Mouse (Mus musculus): ENCODE measurements around the gene Dclk2.

The Dclk2 gene

DNA sequence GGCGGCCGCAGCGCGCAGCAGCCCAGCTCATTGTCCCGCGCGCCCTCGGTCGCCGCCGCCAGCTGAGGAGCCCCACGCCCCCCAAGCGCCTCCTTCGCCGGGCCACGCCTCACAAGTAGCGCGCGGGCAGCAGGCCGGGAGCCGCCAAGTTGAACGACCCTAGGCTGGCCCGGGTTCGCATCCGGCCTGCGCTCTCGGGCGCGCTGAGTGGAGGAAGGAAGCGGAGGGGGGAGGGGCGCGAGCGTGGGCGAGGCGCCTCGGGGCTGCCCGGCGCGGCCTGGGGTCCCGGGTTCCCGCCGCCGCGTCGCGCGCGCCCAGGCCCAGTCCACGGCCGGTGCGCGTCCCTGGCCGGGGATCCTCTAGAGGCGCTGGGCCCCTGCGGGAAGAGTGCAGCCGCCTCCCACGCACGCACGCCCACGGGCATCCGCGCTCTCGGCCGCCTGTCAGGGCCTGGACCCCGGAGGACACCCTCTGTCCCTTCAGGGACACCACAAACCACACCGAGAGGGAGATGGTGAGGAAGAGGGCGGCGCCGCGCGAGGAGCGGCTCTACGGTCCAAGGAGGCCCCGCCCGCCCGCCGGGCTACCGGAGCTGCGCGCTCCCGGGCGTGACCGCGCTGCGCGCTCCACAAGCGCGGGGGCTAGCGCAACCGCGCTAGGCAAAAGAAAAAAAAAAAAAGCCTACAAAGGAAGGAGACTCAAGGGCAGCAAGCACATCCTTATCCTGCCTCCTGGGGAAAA, at the start of gene Dclk2:
Gene Dclk2, minus strand, starts transcription at position 510 of the 741 bp plus-strand sequence.
- DNase-seq (ENCODE audit: low spot score) = peak; percentile 52

DNA sequence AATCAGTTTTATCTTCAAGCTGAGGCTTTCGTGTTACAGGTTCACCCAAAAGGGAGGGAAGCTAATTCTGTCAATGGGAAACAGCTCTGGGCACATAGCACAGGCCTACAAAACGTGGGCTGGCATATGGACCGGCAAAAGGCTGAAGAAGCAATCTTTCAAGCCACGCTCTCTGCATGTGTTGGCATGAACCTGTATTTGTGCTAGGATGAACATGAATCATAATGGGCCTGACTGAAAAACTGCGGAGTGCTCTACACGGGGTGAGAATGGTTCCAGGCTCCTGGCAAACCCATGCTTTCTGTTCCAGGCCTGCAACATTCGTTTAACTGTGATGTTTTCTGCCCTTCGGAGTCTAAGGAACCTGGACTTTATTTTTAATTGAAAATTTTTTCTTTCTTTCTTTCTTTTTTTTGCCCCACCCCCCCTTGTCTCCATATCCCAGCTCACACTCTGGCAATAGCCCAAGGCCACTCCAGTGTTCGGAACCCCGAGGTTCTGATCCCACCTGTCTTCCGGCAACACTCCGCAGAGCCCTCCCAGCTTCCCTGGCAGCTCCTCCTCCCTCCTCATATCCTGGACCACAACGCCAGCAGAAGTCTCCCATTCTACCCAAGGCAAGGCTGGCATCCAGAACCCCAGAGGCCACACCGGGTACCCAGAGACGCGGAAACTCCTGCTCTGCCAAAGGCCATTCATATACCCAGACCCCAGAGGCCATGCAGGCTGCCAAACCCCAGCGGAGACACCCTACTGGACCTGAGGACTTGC, 42.2 kb upstream of the Dclk2 start:
- DNase-seq (ENCODE audit: low spot score) = no peak

DNA sequence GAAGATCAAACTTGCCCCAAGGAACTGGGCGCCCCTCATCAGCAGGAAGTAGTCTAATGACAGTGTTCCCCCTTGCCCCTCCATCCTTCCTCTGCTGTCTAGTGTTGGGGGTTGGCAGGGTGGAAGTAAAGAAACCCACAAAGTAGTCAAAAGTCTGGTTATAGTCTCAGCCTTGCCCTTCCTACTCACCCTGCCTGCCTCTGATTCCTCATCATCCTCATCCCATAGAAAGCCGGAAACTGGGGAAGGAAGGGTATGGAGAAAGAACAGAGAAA, 40.7 kb upstream of the Dclk2 start:
- DNase-seq (ENCODE audit: low spot score) = no peak

DNA sequence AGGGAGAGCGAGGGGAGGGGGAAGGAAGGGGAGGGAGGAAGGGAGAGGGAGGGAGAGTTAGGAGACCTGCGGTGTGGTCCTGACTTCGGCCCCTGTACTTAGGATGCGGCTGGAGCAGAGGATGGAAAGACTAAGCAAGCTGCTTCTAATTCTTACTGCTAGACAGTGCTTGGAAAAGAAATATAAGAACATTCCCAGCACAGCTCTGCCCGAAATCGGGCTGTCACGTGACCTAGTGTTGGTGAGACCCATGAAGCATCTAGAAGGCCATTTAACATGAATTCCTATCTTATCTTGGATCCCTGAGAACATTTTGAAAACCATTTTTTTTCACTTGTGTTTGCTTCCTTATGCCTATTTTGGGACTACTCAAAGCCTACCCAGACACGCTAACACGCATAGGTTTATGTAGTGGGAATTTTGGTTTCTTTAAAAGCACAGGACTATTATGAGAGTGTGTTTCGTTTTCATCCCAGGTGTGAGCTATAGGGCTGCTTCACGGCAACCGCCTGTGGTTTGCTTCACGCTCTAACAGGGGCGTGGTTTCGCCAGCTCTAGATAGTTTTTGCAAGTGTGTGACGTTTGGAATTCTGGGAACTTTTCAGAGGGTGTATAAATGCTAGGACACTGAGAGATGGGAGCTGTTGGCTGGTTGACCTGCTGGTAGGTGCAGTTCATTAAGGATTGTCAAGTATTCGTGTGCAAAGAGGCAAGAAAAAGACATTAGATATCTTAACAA, 40.2 kb upstream of the Dclk2 start:
- DNase-seq (ENCODE audit: low spot score) = no peak

DNA sequence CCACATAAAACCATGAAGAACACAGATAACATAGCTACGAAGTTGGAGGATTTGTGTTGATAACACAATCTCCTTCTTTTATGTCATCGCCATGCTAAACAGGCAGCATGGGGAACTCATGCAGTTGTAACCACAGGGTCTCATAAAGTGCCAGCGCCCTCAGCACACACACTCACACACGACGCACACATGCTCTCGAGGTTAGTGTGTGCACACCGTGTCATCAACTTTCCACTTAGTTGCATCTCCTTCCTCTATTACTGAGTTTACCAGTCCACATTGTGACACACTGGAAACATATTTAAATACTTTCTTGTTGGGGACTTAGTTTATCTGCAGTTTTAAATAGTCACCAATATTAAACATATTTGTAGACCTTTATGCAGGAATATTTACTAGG, 38.4 kb upstream of the Dclk2 start:
- no peak for DNase-seq (ENCODE audit: low spot score)

DNA sequence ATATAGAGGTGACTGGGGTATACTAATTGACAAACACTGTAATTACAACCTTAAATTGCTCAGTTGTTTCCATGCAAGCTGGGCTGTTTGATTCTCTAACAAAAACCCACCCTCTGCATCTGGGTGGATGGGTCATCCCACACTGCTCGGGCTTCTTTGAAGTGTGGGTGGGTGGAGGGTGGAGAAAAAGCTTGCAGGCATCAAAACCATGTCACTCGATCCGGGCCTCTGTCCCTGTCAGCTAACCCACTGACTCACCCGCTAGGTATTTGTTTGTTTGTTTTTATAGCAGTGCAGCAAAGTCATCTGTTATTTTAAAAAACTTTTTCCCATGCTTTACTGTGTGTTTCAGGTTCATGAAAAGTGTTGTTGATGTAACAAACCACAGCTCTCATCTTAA, 34.7 kb upstream of the Dclk2 start:
- no peak for DNase-seq (ENCODE audit: low spot score)

DNA sequence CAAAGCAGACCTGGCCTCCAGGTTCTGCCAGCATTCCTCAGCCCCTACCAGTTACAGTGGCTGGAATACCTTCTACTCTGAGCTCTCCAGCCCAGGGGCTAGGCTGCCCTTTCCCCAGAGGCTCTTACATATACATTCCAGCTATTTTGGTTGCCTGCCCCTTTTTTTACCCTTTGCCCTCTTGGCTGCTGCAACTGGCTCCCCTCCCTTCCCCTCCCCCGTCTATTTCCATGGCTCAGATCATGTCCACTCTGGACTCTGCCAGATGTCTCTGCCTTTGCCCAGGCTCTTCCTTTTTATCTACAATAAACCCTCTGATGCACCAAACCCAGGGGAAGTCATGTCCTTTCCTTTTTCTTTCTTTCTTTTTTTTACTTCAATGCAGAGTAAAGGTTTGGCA, 33.9 kb upstream of the Dclk2 start:
- no peak for DNase-seq (ENCODE audit: low spot score)

DNA sequence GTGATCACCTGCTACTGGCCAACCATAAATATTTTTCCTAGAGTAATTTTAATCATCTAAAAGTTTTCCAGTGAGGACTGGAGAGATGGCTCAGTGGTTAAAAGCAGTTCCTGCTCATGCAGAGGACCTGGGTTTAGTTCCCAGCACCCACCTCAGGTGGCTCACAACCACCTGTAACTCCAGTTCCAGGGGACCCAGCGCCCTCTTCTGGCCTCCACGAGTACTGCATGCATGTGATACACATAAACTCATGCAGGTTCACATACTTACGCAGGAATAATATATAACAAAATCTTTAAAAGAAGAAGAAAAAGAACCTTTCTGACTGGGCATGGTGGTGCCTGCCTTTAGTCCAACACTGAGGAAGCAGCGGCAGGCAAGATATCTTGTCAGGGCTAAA, 33.2 kb upstream of the Dclk2 start:
- no peak for DNase-seq (ENCODE audit: low spot score)

DNA sequence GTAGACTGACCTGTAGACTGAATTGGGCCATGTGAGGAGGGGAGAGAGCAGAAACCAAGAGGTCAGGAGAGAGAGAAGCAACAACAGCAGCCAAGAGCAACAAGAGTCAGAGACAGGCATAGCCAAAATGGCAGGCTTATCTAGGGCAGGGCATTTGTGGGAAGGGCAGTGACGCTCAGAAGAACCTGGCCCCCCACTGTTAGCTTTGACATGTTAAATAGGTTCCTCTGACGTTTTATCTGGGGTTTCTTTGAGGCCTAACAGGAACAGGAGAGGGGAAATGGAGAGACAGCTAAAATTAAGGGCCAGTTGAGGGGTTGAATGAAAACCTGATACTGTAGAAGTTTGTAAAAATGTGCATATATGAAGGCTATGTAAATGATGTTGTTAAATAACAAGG, 30.0 kb upstream of the Dclk2 start:
- no peak for DNase-seq (ENCODE audit: low spot score)

DNA sequence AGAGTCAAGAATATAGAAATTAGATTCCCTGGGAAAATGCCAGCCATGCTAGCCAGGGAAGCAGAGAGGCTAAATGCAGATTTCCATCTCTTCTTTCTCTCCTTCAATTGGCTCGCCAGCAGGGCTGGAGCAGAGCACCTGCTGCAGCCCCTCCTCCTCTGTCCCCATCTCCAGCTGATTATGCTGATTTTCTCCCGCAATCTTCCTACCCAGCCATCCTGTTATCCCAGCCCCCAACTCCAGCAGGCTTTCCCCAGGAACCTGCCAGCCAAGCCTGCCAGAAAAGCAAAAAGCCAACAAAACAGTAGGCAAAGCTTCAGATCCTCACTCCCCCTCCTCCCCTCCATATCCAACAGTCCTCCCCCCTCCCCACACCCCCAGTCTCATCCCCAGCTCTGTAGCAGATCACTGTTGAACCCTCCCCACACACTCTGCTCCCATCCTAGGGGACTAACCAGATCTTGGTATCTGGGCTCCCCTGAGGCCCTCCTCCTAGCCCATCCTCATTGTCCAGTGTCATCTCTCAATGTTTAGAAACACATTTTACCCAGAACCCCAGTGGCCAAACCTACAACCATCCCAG, 15.7 kb upstream of the Dclk2 start:
- no peak for DNase-seq (ENCODE audit: low spot score)

DNA sequence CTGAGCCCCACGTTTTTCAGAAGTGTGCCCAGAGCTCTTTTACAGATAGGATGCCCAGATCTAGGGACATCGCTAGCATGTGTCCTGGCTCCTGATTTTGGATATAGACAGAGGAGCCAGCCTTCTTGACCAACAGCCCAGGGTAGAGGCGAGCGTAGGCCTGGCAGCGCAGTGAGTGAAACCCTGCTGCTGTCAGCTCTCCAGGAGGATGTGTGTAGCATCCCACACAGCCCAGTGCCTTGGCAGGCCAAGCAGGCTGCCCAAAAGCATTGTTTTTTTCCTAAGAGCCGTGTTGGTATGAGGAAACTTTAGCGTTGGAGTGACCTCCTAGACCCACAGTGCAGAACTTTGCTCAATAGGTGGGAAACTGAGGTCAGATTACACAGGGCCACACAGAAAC, 12.8 kb upstream of the Dclk2 start:
- DNase-seq (ENCODE audit: low spot score) = no peak

DNA sequence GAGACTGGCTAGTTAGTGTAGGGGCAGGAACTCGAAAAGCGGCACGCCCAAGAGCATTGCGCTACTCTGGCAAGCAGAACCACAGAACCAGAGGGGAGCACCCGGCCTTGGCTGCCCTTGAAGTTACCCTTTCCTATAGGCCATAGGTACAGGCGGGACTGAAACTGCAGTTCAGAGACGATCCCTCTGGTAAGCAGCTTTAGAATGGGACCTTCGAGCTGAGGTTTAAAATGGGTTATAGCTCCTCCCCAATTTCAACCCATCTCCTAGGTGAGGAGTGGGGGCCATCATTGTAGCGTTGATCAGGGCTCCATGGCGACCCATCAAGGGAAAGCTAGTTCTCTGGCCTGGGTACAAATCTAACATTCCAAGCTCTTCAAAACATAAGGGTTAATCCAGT, 3.0 kb upstream of the Dclk2 start:
- no peak for DNase-seq (ENCODE audit: low spot score)

DNA sequence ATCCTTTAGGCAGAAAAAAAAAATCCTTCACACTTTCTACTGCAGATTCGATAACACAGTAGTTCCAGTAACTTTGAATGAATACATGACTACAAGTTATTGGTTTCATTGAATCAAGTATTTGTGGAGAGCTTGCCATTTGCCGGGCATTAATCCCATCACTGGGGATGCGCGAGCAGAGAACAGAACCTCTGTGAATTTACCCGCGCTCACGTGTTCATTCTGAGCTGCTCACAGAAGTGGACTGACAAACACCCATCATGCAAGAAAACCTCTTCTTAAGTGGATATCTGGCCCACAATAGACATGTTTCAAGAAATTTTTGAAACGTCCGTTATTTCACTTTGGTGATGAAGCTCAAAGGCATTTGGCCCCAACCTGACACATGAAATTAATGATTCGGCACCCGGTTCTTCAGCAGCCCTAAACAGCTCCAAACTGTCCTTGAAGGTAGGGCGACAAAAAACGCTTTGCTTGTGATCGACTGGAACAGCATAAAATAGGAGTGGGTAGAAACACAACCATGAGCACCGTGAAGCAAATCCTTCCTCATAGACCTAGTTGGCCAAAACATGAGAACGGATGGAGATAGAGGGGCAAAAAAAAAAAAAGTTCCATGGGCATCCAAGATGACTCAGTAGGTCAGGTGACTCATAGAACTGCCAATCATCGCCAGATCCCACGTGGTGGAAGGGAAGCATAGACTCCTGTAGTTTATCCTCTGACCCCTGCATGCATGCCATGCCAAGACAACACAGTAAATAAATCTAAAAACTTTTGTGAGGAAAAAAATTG, 726 bp upstream of the Dclk2 start:
- no peak for DNase-seq (ENCODE audit: low spot score)

DNA sequence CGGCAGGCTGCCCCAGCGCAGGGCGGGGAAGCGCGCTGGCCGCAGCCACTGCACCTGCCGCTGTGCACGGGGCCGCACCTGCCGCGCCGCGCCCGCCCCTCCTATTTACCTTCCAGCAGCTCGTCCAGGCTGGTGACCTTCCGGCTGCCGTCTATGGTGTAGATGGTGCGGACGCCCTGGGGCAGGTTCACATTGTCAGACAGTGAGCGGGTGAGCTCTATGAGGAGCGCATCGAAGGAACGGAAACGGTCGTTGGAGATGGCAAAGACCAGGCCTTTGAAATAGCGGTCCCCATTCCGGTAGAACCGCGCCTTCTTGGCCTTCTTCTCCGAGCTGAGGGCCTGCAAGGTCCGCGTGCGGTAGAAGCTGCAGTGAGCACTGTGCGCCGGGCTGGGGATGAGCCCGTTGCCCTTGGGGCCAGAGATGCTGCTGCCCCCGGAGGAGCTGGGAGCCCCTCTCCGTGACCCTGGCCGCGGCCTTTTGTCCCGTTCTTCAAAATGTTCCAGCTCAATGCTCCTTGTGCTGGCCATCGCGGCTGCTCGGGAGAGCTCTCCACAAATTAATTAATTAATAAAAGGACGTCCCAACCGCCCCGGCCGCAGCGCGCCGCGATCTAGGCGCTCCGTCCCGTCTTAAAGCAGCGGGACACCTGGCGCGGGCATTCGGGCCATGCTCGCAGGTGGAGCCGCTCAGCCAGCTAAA, 860 bp downstream of the Dclk2 start:
- peak; percentile 33 for DNase-seq (ENCODE audit: low spot score)

DNA sequence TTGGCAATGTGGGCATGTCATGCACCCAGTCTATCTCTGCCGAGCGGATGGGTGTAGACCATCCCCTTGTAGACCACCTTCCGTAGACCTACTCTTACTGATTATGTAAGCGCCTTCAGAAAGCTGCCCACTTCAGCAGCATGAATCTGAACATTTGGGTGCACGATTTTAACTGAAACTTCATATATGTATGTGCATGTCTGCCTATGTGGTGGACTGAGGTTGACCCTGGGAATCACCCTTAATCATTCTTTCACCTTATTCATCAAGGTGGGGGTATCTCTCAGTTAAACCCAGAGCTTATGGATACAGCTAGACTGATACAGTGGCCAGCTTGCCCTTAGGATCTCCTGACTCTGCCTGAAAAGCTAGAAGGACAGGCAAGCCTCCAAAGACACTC, 3.6 kb downstream of the Dclk2 start:
- no peak for DNase-seq (ENCODE audit: low spot score)

DNA sequence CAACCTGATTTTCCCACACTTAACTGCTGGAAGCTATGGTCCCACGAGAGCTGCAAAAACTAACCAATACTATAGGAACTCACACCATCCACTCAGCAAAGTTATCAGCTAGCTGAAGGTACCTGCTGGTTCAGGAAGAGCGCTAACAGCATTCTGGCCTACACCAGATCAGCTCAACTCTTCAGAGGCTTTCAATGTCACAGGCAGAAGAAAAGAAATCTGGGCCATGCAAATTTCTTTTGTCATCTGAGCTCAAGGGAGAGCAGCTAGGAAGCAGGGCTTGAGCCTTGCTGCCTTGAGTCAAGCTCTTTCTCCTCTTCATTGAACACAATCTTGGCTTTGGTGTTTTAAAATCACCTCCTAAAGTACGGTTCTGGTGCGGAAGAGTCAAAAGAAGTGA, 4.0 kb downstream of the Dclk2 start:
- DNase-seq (ENCODE audit: low spot score) = no peak

DNA sequence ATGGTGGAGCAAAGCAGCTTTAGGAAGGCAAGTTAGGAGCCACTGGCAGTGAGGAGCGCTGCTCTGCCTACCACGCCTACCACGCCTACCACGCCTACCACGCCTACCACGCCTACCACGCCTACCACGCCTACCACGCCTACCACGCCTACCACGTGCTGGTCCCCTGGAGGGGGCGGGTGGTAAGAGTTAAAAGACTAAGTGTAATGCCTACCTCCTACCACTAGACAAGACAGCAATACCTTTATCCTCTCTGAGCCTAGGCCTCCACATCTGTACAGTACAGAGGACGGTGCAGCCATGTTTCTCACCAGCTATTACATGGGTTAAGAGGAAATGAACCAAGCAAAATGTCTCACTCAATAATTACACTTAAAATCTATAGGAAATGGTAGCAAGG, 5.4 kb downstream of the Dclk2 start:
- DNase-seq (ENCODE audit: low spot score) = no peak

DNA sequence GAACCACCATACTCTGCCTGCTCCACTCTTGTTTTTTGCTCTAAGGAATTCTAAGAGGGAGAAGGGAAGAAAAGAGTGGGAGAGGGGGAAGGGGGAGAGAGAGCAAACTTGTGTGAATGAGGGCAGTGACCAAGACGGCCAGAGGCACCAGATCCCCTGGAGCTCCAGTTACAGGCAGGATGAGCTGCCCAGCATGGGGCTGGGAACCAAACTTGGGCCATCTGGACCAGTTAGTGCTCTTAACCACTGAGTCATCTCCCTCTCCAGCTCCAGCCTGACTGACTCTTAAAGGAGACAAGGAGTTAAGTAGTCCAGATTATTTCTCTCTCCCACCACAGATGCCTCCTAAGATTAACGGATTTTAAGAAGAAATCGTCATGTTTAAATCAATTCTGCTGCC, 6.3 kb downstream of the Dclk2 start:
- DNase-seq (ENCODE audit: low spot score) = no peak

DNA sequence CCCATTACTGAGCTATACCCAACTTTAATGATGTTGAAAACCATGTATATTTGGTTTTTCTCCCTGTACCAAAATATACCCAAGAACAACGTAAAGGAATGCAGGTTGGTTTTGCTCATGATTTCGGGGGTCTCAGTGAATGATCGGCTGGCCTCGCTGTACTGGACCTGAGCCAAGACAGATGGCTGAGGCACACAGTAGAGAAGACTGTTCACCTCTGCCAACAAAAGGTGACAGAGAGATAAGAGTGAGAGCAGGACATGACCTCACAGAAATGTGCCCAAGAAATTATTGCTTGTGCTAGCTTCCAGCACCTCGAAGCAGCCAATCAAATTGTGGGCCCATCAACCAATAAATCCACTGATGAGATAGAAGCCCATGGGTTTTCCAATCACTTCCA, 22.3 kb downstream of the Dclk2 start:
- DNase-seq (ENCODE audit: low spot score) = no peak

DNA sequence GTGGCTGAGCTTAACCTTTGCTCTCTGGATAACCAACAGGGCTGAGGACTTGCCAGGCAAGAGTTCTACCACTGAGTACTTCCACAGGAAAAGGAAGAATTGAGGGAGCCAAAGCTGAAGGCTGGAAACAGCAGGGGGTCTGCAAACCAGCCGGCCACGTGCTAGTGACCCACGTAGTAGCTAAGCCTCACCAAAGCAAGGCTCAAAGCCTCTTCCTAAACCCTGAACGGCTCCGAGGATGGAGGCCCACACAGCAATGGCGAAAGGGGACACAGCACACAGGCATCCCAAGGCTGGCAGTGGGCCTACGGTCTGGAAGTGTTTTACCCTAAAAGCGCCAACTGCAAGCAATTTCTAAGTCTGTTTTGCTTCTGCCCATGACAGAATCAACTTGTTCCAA, 23.1 kb downstream of the Dclk2 start:
- no peak for DNase-seq (ENCODE audit: low spot score)

DNA sequence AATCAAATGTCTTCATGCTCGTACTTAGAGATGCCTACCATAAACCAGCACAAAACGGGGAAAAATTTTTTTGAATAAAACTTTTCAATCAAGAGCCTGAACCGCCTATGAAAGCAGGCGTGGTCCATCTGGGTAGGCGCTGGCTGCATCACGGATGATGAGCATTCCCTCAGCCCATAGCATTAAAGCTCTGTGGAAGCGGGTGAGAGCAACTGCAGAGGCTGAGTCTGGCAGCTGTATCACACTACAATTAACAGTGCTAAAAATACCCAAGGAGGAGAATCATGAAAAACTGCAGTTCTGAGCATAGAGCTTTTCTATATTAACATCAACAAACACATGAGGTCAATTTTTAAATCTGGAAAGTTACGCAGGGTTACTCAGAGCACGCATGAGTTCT, 23.6 kb downstream of the Dclk2 start:
- DNase-seq (ENCODE audit: low spot score) = no peak

DNA sequence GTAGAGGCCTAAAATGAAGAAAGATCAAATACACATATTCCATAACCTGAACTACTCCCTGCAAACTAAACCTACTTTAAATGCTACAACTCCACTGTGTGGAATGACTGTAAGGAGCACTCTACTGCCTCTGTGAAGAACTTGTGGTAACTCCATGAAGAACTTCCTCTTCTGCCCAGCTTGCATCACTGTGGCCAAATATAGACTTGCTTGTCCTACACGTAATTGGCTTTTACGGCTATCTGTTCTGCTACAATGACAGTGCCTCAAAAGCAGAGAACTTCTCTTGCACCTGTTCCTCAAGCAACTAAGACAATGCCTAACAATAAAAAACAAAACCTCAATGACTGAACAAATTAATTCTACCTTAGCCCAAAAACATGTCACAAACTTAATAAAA, 26.2 kb downstream of the Dclk2 start:
- no peak for DNase-seq (ENCODE audit: low spot score)

Measured in ovary, postnatal 14 days (tissue).